Mouse (Mus musculus) embryonic fibroblast, embryonic 13.5 days (primary cell): ENCODE results near the gene Antxr2. TPM values are rescaled to one million over a fixed set of nuclear protein-coding genes. Genes with fewer than 3 reads are reported as not detected.

Experiments
- H3K27ac ChIP-seq: 2 replicates; pipeline ENCODE4 v1.5.1; 2012; ENCODE audit warnings: low read length, control low read depth, inconsistent platforms; ENCODE audit not compliant: insufficient read depth
- H3K4me1 ChIP-seq: 2 replicates; pipeline ENCODE4 v1.6.1; 2011; ENCODE audit warnings: low read length; ENCODE audit not compliant: control insufficient read depth, insufficient read depth
- H3K4me3 ChIP-seq: 2 replicates; pipeline ENCODE4 v1.5.1; 2011; ENCODE audit warnings: mild to moderate bottlenecking, control low read depth, low read length; ENCODE audit not compliant: insufficient read depth
- CTCF ChIP-seq: IDR thresholded peaks from 2 replicates; pipeline ENCODE4 v1.5.1; 2011; ENCODE audit warnings: mild to moderate bottlenecking, control low read depth, low read length, moderate library complexity, borderline replicate concordance; ENCODE audit not compliant: insufficient read depth
- POLR2A ChIP-seq: IDR thresholded peaks from 2 replicates; pipeline ENCODE4 v1.6.1; 2011; ENCODE audit warnings: low read depth, mild to moderate bottlenecking, control low read depth, low read length, moderate library complexity
- polyA plus RNA-seq: library from polyadenylated mRNA; stranded (reverse); fragments of >200 nt; gene quantifications from 2 replicates; pipeline ENCODE4 v1.2.4, GENCODE M21; 2011; ENCODE audit warnings: low read depth; ENCODE audit not compliant: missing spikeins, insufficient read length

Gene Antxr2
- polyA plus RNA-seq, 1 experiment = 45.0 TPM

GRCm38 (mm10) chr5:97966101-97966500 lies 64.7 kb downstream of the Antxr2 start:
- TF ChIP-seq CTCF (no peak), POLR2A (no peak)
- Histone ChIP-seq H3K27ac (no peak overlapping the region), H3K4me1 (no peaks in the 10 kb centered on the region), H3K4me3 (no peak overlapping the region)

GRCm38 (mm10) chr5:97964444-97964843 lies 66.4 kb downstream of the Antxr2 start:
- H3K4me1 ChIP-seq = no peaks in the 10 kb centered on the region
- TF ChIP-seq CTCF (no peak), POLR2A (no peak)
- no peak overlapping the region for H3K27ac ChIP-seq
- H3K4me3 ChIP-seq = no peak overlapping the region

GRCm38 (mm10) chr5:97962512-97962911 lies 68.3 kb downstream of the Antxr2 start:
- no peak overlapping the region for H3K4me3 ChIP-seq
- no peak for TF ChIP-seq CTCF
- no peak for TF ChIP-seq POLR2A
- H3K4me1 ChIP-seq = no peaks in the 10 kb centered on the region
- no peak overlapping the region for H3K27ac ChIP-seq

DNA sequence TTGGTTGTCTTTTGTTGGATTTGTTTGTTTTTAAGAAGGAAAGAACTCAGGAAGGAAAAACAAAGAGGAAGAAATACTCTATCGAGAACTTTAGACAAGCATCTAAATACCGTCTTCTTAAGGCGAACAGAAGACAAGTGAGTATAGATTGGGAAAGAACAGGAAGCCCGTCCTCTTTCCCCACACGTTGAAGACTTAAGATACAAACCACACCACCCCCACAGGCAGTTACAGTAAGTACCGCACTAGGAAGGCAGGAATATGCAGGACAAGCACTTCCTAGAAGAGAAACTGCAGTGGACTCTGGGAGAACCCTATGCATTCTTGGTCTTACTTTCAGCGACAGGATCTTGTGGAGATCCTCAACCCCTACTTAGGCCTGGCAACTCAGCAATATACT lies 69.1 kb downstream of the Antxr2 start:
- H3K27ac ChIP-seq = no peak overlapping the region
- no peak overlapping the region for H3K4me3 ChIP-seq
- TF ChIP-seq CTCF (no peak), POLR2A (no peak)
- no peaks in the 10 kb centered on the region for H3K4me1 ChIP-seq

DNA sequence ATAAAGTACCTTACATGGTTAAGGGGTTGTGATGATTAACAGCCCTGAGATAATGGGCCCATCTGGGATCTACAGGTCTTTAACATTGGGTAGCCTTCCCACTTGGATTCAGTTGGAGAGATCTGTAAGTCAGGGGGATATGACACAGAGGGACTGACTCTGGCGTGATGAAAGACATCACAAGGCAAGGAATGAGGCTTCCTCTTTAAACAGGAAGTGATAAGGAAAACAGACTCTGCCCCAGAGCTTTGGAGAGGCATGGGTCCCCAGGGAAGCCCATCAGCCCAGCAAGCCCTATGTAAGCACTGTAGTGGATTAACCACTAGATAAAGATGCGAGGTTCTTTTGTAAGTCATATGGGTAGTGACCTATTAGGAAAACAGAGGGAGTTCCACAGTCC lies 71.2 kb downstream of the Antxr2 start:
- Histone ChIP-seq H3K4me3 (no peak overlapping the region), H3K4me1 (no peaks in the 10 kb centered on the region), H3K27ac (no peak overlapping the region)
- no peak for TF ChIP-seq POLR2A
- TF ChIP-seq CTCF = no peak

DNA sequence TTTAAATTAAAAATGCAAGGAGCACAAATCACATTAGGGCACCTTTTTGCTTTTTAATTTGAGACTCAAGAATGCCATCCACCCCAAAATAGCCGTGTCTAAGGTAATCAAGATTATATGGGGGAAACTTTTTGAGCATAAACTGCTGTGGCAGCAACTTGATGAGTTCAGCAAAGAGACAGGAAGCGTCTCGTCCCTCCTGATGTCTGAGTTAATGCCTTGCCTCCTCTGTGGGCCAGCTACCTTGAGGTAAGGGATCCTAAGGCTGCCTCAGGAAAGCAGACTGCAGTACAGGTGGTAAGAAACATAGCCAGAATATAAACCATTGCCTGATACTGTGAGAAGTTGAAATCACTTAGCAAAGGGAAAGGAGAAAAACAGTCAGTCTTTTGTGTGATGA lies 71.8 kb downstream of the Antxr2 start:
- no peaks in the 10 kb centered on the region for H3K4me1 ChIP-seq
- no peak overlapping the region for H3K4me3 ChIP-seq
- TF ChIP-seq CTCF (no peak), POLR2A (no peak)
- H3K27ac ChIP-seq = no peak overlapping the region

GRCm38 (mm10) chr5:97957501-97957900 lies 73.3 kb downstream of the Antxr2 start:
- H3K27ac ChIP-seq = no peak overlapping the region

DNA sequence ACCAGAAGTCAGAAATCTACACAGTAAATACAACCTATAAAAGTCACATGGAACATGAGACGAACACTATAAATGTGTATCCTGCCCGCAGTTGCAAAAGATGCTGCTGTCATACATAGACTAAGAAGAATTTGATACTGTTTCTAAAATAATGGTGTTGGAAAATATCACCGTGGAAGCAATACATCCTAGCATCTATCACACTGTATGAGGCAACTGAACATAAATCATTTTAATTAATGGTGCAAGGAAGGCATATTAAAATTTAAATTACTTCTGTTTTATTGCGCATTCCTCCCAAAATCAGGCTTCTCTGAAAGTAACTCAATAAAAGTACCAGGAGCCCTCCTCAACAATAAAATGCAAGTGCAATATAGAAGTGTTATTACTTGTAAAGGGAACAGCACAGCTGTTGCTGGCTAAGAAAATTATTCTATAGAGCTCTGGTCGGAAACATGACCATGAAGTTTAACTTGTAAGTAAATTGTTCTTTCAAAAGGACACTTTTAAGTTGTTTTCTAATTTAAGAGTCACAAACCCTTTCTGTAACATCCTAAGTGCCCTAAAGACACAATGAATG lies 76.6 kb downstream of the Antxr2 start:
- no peak overlapping the region for H3K27ac ChIP-seq
- H3K4me3 ChIP-seq = no peak overlapping the region
- no peaks in the 10 kb centered on the region for H3K4me1 ChIP-seq
- TF ChIP-seq CTCF (no peak), POLR2A (no peak)

More at GRCm38 (mm10) chr5:97957501-97957900, 73.3 kb downstream of the Antxr2 start:
- TF ChIP-seq POLR2A (no peak), CTCF (no peak)
- Histone ChIP-seq H3K4me3 (no peak overlapping the region), H3K4me1 (no peaks in the 10 kb centered on the region)

GRCm38 (mm10) chr5:97953241-97953920 lies 77.5 kb downstream of the Antxr2 start:
- H3K4me1 ChIP-seq = no peaks in the 10 kb centered on the region

GRCm38 (mm10) chr5:97947261-97947660 lies 83.6 kb downstream of the Antxr2 start:
- Histone ChIP-seq H3K4me1 (no peaks in the 10 kb centered on the region), H3K4me3 (no peak overlapping the region), H3K27ac (no peak overlapping the region)
- no peak for TF ChIP-seq CTCF

More at GRCm38 (mm10) chr5:97953241-97953920, 77.5 kb downstream of the Antxr2 start:
- Histone ChIP-seq H3K27ac (no peak overlapping the region), H3K4me3 (no peak overlapping the region)
- no peak for TF ChIP-seq POLR2A
- no peak for TF ChIP-seq CTCF
